Mouse (Mus musculus) spleen, adult 2 months (tissue): ENCODE measurements around the gene Plekhb2.

Experiments used
- CTCF ChIP-seq: fragments of 200-500 bp; IDR thresholded peaks from 2 replicates; pipeline ENCODE4 v1.5.1; 2011; ENCODE audit warnings: mild to moderate bottlenecking, inconsistent platforms; ENCODE audit not compliant: insufficient read depth, insufficient read length, insufficient replicate concordance; ENCODE audit errors: extremely low read depth
- POLR2A ChIP-seq: fragments of 200-500 bp; IDR thresholded peaks from 2 replicates; pipeline ENCODE4 v1.6.1; 2011; ENCODE audit warnings: low read depth, low read length, inconsistent platforms

GRCm38 (mm10) chr1:34805931-34806520, 43.8 kb upstream of the Plekhb2 start:
- TF ChIP-seq CTCF (no peak), POLR2A (no peak)
